Mouse (Mus musculus): ENCODE data around the gene Bdkrb1.

Bdkrb1 gene

DNA sequence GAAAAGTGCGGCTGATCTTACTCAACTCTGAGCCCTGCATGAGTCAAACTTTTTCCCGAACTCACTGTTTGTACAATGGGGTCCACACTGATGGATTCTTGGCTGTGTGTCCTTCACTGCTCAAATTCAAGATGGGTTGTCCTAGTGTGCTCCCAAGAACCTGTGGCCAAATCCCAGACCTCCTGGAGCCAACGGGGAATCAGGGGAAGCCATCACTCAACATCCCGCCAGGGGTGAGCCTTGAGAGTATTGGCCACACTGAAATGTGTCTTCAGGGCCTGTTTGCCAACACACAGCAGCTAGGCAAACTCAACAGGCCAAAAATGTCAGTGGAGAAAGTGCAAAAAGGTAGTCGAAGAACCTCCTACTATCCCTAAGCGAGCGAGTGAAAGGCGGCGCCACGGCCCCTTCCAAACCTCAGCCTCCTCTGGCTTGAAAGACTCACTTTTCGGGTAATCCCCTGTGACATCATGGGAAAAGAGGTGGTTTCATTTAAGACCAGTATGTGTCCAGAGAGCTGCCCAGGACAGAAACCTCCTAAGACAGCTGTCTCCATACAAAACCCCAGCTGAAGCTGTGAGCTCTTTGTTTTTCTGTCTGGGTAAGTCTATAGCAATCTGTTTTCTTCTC is at the start of gene Bdkrb1:
TSS of gene Bdkrb1 (plus strand) at position 505 of the 630 bp plus-strand sequence.
- no peak for DNase-seq (ENCODE audit: inconsistent age in 2 of 2, low spot score in 1 of 2)

DNA sequence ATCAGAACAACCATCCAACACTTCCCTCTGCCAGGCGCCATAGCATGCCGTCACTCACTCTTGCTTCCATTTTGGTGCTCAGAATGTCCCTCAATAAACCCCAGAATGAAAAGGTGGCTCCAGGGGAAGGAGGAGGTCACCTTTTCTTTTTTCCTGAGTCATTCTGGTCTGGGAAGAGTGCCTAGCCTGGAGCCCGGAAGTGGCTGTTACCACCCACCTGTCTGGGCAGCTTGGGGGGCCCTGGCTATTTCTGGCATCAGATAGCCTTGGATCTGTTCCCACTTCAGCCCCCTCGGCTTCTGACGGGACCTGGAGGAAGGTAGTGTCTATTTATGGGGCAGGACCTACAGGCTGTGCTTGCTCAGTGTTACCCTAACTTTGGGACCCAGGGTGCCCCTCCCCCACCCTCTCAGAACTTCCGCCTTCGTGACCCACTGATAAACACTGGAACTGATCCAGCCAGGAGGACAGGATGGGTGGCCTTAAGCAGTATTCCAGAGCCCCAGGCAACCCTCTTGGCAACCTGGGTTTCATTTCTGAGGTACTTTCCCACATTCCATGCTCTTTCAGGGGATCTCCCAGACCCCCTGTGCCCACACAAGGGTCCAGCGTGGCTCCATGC is 48.6 kb upstream of the Bdkrb1 start:
- DNase-seq (ENCODE audit: inconsistent age in 2 of 2, low spot score in 1 of 2): peak in 1 of 2 experiments; percentile 61

DNA sequence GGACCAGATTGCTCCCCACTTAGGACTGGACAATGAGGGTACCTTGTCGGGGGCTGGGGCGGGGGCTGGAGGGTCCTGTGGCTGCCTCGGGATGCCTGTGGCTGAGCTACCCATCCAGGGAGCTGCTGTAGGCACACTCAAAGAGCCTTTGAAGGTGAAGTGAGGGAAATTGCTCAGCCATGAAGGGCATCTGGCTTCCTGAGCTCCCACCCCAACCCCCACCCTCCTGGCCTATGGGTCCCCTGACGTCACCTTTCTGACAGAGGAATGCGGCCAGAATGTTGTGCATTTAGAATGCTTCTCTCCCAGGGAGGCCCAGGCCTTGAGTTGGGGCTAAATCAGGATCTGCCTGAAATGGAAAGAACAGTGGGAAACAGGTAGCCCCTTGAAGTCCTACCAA is 47.7 kb upstream of the Bdkrb1 start:
- no peak for DNase-seq (ENCODE audit: inconsistent age in 2 of 2, low spot score in 1 of 2)

DNA sequence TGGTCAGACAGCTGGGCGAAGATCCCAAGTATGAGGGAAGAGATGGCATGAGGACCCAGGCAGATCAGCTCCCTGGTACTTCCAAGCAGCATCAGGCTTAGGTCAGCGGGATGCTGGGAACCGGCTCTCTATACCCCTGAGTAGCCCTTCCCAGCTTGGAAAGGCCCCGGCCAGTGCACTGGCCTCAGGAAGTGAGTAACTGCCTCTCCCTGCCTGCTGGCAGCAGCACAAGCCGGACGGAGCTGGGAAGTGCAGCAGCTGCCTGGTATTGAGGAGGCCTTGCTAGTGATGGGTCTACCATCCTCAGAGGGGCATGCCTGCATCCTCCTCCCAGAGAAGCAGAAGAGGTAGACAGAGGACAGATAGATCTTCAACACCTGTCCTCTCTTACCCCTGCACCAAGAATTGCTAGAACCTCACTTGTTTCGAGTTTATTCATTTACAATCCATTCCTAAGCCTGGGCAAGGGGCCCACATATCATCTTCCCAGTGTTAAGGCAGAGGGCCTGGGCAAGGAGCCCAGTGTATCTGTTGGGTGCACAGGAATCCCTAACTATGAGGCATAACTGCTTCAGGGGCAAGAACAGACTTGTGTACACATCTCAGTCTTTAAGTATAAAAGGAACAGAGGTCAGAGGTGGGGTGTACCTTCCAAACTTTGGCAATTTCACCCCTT is 45.5 kb upstream of the Bdkrb1 start:
- DNase-seq (ENCODE audit: inconsistent age in 2 of 2, low spot score in 1 of 2): peak in 1 of 2 experiments; percentile 62

DNA sequence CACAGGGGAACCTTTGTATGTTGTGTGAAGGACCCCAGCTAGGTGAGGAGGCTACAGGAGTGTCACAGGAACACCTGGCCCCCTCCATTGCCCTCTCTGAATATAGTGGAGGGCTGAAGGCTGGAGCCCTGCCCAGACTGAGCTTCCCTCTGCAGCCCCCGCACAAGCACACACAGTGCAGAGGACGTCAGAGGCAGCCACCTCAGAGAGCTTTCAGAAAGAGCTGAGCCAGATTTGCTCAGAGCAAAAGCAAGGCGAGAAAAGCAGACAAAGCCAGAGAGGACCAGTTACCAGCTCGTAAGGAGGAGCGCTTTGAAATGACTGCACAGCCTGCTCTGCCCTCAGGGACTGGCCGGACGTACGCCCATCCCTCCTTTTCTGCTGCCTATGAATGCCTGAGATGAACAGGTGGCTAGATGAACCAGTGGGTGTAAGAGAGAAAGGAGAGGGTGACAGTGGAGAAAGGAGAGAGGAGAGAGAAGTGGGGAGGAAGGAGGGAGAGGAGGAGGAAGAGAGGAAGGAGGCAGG is 41.8 kb upstream of the Bdkrb1 start:
- DNase-seq (ENCODE audit: inconsistent age in 2 of 2, low spot score in 1 of 2): no peak

DNA sequence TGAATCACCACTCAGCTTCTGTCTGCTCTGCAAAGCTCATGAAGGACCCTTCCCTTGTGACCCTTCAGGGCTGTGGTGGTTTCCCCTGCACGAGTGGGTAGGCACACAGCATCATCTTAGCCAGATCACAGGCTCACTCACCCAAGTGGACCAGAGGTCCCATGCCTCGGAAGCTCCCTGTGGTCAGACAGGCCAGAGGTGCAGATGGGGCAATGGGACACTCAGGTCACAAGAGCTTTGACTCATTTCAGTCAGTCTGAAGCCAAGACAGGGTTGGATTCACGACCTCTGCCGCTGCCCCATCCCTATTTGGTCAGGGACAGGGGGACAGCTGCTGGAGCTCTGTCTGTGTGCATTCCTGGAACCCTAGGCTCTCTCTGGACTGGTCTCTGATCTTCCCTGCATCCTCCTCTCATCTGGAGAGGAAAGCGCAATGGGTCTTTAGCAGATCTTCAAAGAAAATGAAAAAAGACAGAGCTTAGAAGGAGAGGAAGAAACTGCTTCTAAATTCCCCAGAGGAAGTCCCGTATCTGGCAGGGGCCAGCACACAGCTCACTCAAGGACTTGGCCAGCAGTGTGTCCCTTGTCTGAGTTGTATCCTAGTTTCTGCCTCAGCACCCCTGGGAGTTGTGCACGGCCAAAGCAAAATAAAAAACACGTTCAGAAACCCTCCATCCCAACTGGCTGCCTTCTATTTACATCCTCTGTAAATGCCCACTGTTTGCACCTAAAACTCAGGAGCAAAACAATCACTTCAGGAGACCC is 40.6 kb upstream of the Bdkrb1 start:
- peak in 1 of 2 experiments; percentile 70 for DNase-seq (ENCODE audit: inconsistent age in 2 of 2, low spot score in 1 of 2)

DNA sequence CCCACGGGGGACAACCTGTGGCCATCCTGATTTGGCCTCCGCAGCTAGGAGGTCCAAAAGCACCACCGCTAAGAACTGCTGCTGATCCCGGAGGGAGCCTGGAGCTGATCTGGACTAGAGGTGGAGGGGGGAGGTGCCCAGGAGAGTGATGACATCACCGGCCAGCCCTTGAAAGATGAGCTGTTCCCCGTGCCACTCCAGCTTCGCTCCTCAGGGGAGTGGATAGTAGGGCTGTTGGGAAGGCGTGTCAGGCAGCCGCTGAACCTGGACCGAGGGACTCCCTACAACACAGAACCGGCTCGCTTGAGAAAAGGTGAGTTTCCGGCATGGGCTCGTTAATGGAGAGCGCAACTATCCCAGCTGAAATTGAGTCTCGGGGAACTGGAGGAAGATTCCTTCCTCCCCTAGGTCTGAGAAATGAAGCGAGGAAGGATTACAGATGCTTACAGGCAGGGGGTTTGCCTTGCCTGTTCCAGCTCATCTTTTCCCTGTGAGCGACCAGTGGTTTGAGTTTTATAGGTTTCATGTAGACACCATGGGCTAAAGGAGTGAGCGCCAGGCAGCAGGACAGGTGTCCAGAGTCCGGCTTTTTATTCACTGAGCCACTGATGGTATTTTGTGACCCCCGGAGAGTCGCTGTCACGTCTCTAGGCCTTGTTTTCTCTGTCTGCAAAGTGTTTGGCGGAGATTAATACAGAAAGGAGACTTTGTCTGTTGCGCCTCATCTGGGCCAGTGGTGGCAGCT is 39.8 kb upstream of the Bdkrb1 start, which contains the start of gene Bdkrb2:
TSS of gene Bdkrb2 (plus strand) at position 291 of the 745 bp plus-strand sequence.
- DNase-seq (ENCODE audit: inconsistent age in 2 of 2, low spot score in 1 of 2): peak; percentile 87 to 93

DNA sequence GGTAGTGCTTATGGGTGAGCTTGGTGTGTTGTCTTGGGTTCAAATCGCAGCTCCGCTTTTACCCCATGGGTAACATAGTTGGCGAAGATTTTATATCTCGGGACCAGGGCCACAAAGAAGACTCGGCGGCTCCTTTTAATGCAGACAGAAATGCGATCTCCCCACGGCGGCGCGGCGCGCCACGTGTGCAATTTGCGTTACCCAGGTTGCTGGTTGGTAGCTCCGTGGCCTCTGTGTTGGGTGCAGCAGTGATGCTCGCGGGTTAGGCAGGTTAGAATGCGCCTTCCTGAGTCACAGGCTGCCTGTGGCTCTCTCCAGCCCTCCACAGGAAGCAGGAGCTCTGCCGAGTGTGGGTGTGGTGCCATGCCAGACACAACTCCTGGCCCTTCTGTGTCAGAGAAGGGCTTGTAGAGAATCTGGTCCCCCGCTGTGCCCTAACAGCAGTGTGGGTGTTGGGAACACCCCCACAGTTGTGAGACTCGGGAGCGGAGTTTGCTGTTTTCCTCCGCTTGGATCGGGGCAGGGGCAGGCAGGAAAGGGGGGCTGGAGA is 39.1 kb upstream of the Bdkrb1 start:
- no peak for DNase-seq (ENCODE audit: inconsistent age in 2 of 2, low spot score in 1 of 2)

DNA sequence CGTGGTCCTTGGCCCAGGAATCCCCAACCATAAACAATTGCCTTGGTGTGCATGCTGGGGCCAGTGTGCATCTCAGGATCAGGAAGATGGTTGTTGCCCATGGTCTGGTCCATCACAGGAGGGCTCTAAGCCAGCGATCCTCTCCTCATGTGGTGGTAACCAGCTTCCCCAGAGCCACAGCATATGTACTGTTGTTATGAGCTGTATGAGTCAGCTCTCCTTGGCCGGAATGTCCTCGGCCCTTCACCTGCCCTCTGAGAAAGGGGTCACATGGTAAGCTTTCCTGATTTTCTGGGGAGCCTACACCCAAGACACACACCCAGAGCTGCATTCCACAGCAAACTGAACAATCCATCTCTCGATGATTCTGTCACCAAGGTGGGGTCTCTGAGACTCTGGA is 37.7 kb upstream of the Bdkrb1 start:
- no peak for DNase-seq (ENCODE audit: inconsistent age in 2 of 2, low spot score in 1 of 2)

DNA sequence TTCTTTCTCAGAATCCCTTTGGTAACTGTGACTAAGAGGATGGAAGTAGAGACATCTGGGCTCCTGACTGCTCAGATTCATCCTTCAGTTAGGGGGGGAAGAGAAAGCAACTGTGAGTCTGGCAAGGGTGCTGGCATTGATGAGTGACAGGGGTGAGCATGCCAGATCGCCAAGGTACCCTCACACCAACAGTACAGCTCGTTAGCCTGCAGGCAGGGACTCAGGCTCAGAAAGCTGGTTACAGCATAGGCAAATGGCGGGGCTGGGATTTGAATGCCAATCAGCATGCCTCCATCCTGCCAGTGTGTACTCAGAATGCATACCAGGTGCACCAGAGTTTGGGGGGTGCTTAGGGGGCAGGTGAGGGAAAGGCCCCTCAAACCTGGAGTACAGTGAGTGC is 31.0 kb upstream of the Bdkrb1 start:
- no peak for DNase-seq (ENCODE audit: inconsistent age in 2 of 2, low spot score in 1 of 2)

DNA sequence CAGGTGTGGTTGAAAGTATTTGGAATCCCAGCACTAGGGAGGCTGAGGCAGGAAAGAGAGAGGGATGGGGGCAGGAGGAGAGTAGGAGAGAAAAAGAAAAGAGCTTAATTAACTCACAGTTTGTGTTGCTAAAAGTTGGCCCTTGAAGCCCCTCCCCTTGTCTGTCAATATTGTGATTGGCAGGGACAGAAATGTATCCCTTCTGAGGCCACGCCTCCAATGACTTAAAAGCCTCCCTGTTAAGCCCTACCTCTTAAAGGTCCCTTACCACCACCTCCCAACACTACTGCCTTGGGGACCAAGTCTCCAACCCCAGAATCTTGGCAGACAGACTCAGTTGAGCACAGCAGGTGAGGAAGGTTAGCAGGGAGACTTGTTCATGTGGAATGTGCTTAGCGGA is 30.3 kb upstream of the Bdkrb1 start:
- no peak for DNase-seq (ENCODE audit: inconsistent age in 2 of 2, low spot score in 1 of 2)

DNA sequence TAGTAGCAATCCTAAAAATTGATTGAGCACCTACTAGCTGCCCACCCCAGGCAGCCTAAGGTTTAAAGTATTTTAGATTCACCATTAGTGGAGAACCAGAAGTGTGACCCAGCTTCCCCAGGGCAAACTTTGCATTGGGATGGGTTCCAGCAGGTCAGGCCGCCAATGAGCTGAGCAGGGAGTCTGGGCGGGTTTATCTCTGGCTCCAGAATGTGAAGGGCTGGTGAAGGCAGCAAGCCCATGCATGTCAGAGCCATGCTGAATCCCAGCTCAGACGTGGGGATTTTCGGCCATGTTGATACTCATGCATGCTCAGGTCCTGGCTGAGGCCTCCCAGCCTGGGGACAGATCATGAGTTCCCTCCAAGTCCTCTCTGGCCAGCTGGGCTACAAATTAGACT is 28.5 kb upstream of the Bdkrb1 start:
- no peak for DNase-seq (ENCODE audit: inconsistent age in 2 of 2, low spot score in 1 of 2)

DNA sequence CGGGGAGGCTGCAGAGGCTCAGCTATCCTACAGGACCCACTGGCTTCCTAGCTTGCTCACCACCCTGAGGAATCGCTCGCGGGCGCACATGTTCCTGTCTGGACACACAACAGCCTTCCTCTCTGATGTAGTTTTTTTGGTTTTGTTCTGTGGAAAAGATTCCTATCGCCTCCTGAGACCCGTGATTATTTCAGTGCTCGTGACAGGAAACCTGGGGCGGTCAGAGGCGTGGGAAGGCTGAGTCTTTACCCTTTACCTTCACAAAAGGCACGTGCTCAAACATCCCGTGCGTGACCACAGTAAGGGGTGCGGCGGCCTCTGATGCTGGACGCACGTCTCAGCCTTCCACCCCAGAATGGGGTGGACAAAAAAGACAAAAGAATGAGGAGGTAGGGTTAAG is 22.4 kb upstream of the Bdkrb1 start:
- no peak for DNase-seq (ENCODE audit: inconsistent age in 2 of 2, low spot score in 1 of 2)

DNA sequence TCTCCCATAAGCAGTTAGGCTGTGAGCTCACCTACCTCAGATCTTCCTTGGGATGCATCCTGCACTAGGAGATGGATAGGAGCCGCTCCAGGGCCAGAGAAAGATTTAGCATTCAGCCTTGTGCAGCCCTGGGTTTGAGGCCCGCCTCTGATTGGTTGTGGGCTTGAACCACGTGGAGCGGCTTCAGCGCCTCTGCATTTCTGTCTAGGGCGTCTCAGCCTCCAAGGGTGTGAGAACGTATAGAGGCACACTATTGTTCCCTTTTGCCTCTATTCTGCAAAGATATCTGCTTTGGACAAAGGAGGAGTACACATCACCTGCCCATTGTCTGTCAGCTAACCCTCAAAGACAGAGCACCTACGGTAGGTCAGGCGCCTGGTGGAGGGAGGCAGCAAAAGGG is 20.4 kb upstream of the Bdkrb1 start:
- DNase-seq (ENCODE audit: inconsistent age in 2 of 2, low spot score in 1 of 2): no peak

DNA sequence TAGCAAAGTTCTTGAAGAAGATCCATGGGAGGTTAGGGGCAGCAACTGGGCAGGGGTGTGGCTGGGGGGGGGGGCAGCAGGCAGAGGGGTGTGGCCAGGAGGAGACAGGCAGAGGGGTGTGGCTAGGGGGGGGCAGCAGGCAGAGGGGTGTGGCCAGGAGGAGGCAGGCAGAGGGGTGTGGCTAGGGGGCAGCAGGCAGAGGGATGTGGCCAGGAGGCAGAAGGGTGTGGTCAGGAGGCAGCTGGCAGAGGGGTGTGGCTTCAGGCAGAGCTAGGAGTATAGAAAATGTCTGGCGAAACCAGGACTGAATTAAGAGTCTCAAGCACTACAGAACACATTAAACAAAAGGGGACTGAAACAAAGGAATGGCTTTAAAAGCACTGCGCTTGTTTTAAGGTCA is 19.4 kb upstream of the Bdkrb1 start:
- DNase-seq (ENCODE audit: inconsistent age in 2 of 2, low spot score in 1 of 2): no peak

DNA sequence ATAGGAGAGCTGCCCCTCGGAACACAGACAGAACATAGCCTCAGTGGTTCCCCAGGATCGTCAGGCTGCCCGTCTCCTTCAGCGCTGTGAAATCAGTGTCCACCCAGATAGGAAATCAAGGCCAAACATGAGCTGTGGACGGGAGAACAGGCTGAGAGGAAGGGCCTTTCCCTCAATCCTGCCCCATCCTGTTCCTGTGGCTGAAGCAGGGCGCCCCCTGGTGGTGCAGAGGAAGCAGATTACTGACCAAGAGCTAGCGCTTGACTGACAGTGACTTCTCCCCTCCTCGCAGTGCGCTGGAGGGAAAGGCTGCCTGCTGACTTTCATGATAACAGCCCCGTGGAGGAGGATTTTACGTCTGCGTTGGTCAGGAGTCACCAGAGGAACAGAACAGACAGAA is 18.0 kb upstream of the Bdkrb1 start:
- peak; percentile 85 to 92 for DNase-seq (ENCODE audit: inconsistent age in 2 of 2, low spot score in 1 of 2)

DNA sequence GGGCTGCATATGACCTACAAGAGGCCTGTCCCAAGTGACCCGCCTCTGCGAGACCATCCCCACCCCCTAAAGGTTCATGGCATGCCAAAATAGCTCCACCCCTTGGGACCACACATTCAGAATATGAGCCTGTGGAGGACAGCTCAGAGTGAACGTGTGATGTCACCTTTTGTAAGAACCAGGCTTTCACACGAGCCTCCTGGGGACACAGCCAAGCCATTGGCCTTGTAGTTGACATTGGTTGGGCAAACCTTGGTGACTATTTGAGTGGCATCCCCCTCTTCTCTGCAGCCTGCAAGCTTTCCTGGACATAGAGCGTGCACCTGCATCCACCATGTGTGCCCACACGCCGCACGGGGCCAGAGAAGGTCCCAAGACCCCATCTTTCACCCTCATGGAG is 15.4 kb upstream of the Bdkrb1 start:
- DNase-seq (ENCODE audit: inconsistent age in 2 of 2, low spot score in 1 of 2): peak; percentile 25 to 68

DNA sequence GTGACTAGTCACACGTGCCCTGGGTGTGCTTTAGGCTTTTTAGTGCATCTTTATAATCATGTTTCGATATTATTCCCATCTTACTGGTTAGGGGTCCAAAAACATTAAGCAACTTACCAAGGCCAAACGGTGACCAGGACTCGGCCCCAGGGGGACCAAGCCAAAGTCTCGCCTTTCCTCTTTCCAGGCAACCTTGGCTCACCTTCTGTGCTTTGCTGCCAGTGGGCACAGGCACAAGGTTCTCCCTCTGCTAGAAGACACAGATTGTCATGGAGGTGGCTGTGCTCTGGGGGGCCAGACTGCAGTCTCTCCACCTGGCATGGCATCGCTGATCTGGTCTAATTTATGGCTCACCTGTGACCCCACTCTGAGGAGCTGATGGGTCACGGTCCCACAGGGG is 12.1 kb upstream of the Bdkrb1 start:
- DNase-seq (ENCODE audit: inconsistent age in 2 of 2, low spot score in 1 of 2): no peak

DNA sequence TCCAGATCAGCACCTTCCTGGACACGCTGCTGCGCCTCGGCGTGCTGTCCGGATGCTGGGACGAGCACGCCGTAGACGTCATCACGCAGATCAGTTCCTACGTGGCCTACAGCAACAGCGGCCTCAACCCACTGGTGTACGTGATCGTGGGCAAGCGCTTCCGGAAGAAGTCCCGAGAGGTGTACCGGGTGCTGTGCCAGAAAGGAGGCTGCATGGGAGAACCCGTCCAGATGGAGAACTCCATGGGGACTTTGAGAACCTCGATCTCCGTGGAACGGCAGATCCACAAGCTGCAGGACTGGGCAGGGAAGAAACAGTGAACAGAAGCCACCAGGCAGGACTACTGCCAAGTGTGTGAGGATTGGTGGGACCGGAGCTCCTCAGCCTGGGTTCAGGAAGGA is 10.5 kb upstream of the Bdkrb1 start:
- DNase-seq (ENCODE audit: inconsistent age in 2 of 2, low spot score in 1 of 2): no peak

DNA sequence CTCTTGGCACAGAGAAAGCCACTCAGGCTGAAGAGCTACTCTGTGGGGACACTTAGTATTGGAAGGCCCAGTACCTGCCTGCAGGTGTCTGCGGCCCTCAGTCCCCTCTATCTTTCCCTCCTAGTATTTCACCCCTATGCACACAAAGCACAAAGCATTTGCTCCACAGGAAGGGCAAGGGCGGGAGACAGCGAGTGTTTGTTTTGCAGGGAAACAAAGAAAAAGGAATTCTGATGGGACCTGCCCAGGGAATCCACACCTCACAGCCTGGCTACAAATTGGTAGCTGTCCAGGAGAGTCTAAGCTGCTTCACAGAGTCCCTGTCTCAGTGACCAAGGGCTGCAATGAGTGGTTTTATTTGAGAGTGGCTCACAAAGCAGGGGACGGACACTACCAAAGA is 9.4 kb upstream of the Bdkrb1 start:
- DNase-seq (ENCODE audit: inconsistent age in 2 of 2, low spot score in 1 of 2): no peak
